Mouse (Mus musculus) adrenal gland, adult 10 weeks (tissue): Measurements from ENCODE around the gene Cox7b2. TPM values are rescaled to one million over a fixed set of nuclear protein-coding genes. Genes with fewer than 3 reads are reported as not detected.

Source experiments
- polyA plus RNA-seq: library from polyadenylated mRNA; stranded (reverse); fragments of 350-450 nt; fragmentation: Illumina TruSeq; extraction: RNeasy Lipid Tissue Mini Kit (QIAGEN cat#74804); gene quantifications from one replicate; pipeline ENCODE4 v1.2.3, GENCODE M21; 2014; ENCODE audit warnings: low read depth, low replicate concordance

Cox7b2 gene
- polyA plus RNA-seq: not detected

DNA sequence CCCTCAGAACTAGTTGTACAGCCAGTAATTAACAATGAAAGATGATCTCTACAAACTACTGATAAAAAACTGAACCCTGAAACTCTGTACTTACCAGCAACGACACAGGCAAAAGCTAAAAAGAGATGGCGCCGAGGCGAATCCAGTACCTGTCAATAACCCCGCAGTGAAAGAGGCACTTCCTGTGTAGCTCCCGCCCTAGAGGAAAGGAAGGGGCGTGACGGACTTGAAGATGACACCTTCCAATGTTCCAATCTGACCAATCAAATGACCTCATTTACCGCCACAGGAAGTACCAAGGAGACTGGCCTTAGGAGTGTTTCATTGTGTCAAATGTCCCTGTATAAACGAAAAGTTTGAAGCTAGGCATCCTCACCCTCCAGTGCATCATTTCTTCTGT is at the start of gene Cox7b2:
Cox7b2 (minus strand) TSS at position 127 of the 400 bp plus-strand sequence.

Other genes starting within 250 kb of the Cox7b2 start
- 0.35 TPM for gene Gabrb1, start 109.9 kb upstream of the Cox7b2 start, polyA plus RNA-seq
- 0.93 TPM for gene Gabra4, start 110.1 kb upstream of the Cox7b2 start, polyA plus RNA-seq